Mouse (Mus musculus): ENCODE results near the gene Glo1. TPM values are rescaled to one million over a fixed set of nuclear protein-coding genes. Genes with fewer than 3 reads are reported as not detected.

The Glo1 gene
- polyA plus RNA-seq, 1 experiment from 2014 or later: 233 TPM

DNA sequence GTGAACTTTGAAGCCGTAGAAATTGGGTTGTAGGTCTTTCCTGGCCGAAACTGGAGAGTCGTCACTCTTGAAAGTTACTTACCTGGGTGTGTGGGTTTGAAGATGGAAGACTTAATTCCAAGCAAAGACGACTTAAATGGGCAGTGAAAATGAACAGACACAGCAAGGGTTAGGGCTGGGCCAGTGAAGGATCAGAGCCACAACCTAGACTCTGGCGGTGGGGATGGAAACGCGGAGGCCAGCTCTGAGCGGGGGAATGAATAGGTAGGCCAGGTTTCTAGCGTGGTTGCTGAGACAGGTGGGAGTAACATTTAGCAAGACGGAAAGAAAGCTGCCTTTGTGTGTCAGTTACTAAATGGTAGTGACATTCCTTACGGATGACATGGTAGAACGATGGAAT lies 49.7 kb downstream of the Glo1 start:
- peaks cover 18% of the 10 kb centered on the region for H3K4me1 ChIP-seq (replicated peaks)
- no peaks in the 10 kb centered on the region for H3K9me3 ChIP-seq
- H3K9ac ChIP-seq (replicated peaks): peak overlapping the region; percentile 69
- peak overlapping the region; percentile 65 for H3K4me2 ChIP-seq
- no peak for ATAC-seq (ENCODE audit: insufficient number of reproducible peaks, insufficient read depth, low FRiP score, low TSS enrichment, low read depth)
- WGBS: 69% methylated on average over 12 of the region's 12 CpGs
- H3K4me3 ChIP-seq (replicated peaks): peak overlapping the region; percentile 63
- no peaks in the 10 kb centered on the region for H3K27me3 ChIP-seq
- no peak overlapping the region for H3K27ac ChIP-seq
- no peaks in the 10 kb centered on the region for H3K36me3 ChIP-seq

DNA sequence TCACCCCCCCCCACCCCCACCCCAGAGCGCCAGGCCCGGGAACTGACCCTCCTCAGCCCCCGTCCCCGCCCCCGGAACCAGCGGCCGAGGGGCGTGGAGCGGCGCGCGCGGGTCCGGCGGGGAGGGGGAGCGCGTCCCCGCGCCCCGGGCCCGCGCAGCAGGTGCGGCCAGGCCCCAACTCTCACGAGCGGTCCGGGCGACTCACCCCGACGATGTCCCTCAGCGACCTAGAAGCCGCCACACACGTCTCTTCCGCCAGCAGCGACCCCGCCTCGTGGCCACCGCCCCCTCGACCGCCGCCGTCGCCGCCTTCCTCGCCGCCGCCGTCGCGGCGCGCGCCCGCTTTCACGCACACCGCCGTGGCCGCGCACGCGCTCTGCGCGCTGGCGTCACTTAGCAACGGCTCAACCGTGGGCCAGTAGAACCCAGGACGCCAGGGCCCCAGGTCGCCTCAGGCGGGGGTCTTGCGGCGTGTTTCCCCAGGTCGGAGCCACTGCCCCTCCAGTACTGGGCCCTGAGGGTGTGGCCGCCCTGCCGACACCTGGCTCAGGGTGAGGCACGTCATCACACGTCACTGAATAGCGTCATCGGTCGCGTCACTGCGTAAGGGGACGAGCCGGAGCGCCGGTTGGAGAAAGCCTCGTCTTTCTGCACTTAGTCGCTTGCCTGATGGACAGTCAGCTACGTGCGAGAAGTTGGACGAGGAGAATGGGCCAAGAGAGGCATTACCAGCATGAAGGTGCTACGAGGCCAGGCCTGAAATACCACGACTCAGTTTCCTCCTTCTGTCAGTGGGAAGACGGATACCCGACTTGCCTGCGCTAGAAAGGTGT lies 50.5 kb downstream of the Glo1 start, which contains the start of gene Btbd9:
Gene Btbd9 (minus strand): TSS at position 548 of the 833 bp plus-strand sequence.
- H3K36me3 ChIP-seq: no peaks in the 10 kb centered on the region
- no peaks in the 10 kb centered on the region for H3K27me3 ChIP-seq
- H3K4me1 ChIP-seq (replicated peaks): peaks cover 18% of the 10 kb centered on the region
- peak within 1 kb of the TSS; percentile 65 for H3K4me2 ChIP-seq
- under 1% methylated on average over 69 of the region's 94 CpGs for WGBS
- ATAC-seq (ENCODE audit: insufficient number of reproducible peaks, insufficient read depth, low FRiP score, low TSS enrichment, low read depth): peak; percentile 89
- peak within 1 kb of the TSS; percentile 63 for H3K4me3 ChIP-seq (replicated peaks)
- peak within 1 kb of the TSS; percentile 86 for H3K27ac ChIP-seq
- no peaks in the 10 kb centered on the region for H3K9me3 ChIP-seq
- peak within 1 kb of the TSS; percentile 69 for H3K9ac ChIP-seq (replicated peaks)

DNA sequence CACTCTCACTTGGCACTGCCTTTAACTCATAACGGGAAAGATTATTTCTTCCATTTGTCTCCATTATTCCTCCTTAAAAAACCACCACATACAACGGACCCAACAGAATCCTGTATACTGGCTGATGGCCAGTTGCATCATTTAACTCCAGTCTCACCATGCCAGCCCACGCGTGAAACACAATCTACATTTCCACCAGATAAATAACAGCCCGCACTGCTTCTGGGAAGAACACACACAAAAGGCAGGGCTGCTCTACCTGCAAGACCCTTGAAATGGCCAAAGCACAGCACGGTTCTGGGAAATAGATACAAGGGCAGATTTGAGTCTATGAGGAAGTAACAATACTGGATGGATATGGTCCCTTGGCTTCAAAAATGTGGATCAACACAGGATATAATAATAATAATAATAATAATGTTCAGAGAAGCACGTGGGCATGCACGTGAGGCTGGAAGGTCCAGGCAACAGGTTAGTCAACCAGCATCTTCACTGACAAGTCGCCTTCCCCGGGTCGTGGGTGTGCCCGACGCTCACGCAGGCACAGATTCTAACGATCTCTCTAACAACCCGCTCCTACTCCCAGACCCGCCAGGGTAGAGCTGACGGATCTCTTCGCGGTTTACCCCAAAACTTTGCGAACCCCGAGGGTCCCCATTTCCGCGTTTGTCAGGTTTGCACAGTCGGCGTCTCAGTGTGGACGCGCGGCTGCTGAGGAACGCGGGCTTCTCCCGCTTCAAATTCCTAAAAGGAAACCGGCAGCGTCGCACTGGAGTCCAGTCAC lies 51.4 kb downstream of the Glo1 start:
- WGBS: 8% methylated on average over 35 of the region's 35 CpGs
- H3K4me3 ChIP-seq (replicated peaks): peak overlapping the region; percentile 63
- no peaks in the 10 kb centered on the region for H3K9me3 ChIP-seq
- H3K9ac ChIP-seq (replicated peaks): peak overlapping the region; percentile 69
- peaks cover 18% of the 10 kb centered on the region for H3K4me1 ChIP-seq (replicated peaks)
- H3K27ac ChIP-seq: peak overlapping the region; percentile 86
- no peaks in the 10 kb centered on the region for H3K36me3 ChIP-seq
- peak overlapping the region; percentile 65 for H3K4me2 ChIP-seq
- no peaks in the 10 kb centered on the region for H3K27me3 ChIP-seq
- peak; percentile 16; the same call in 1 of the 2 replicates for ATAC-seq (ENCODE audit: insufficient number of reproducible peaks, insufficient read depth, low FRiP score, low TSS enrichment, low read depth)

DNA sequence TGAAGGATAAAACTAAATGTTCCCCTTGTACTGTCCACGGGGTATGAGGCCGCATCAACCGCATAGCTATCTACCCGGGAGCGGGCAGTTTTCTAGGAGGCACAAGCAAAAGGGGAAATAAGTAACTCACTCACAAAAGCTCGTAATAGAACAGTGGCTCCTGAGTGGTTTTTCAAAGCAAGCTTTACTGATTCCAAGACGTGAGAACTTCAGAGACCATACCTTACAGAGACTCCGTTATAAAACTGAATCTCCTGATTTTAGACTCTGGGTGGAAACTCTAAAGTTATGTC lies 51.9 kb downstream of the Glo1 start:
- WGBS: 74% methylated on average over 8 of the region's 8 CpGs
- H3K36me3 ChIP-seq: no peaks in the 10 kb centered on the region
- H3K9ac ChIP-seq (replicated peaks): no peak overlapping the region
- no peak overlapping the region; the same call in 1 of the 2 replicates for H3K4me3 ChIP-seq (replicated peaks)
- no peaks in the 10 kb centered on the region for H3K9me3 ChIP-seq
- no peak overlapping the region for H3K27ac ChIP-seq
- H3K4me1 ChIP-seq (replicated peaks): peaks cover 18% of the 10 kb centered on the region
- H3K4me2 ChIP-seq: peak overlapping the region; percentile 65
- H3K27me3 ChIP-seq: no peaks in the 10 kb centered on the region
- no peak for ATAC-seq (ENCODE audit: insufficient number of reproducible peaks, insufficient read depth, low FRiP score, low TSS enrichment, low read depth)

DNA sequence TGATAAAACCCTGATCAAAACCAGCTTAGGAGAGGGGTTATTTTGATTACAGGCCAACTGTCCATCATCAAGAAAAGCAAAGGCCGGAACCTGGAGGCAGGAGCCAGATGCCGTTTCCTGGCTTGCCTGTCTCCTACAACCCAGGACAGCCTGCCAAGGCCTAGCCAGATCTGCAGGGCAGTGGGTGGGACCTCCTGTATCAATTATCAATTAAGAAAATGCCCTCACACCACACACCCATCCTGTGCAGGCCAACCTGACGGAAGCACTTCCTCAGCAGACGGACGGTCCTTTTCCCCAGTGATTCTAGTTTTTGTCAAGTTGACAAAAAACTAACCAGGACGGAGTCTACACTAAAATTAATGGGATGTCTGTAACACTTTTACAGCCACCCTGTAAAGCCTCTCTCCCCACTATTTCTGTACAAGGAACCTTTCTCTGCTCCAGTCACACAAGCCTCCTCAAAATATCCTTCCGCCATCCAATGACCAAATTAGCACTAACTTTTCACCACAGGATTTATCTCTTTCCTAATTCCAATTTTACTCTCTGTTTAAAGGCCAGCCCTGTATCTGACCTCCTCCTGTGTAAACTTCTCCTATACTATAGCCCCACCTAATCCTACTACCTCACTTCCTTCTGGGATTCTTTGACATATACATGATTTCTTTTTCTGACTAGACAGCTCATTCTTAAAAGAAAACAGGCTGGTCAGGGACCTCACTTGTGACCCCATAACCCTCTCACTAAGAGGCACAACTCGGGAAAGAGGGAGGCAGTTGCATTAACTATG lies 52.5 kb downstream of the Glo1 start:
- no peak for ATAC-seq (ENCODE audit: insufficient number of reproducible peaks, insufficient read depth, low FRiP score, low TSS enrichment, low read depth)
- Histone ChIP-seq H3K9me3 (no peaks in the 10 kb centered on the region), H3K4me1 (replicated peaks) (peaks cover 18% of the 10 kb centered on the region), H3K4me2 (peak overlapping the region; percentile 65; the same call in 1 of the 2 replicates), H3K36me3 (no peaks in the 10 kb centered on the region), H3K9ac (replicated peaks) (no peak overlapping the region), H3K27ac (no peak overlapping the region), H3K27me3 (no peaks in the 10 kb centered on the region), H3K4me3 (replicated peaks) (no peak overlapping the region)
- WGBS: 52% methylated on average over 8 of the region's 8 CpGs

DNA sequence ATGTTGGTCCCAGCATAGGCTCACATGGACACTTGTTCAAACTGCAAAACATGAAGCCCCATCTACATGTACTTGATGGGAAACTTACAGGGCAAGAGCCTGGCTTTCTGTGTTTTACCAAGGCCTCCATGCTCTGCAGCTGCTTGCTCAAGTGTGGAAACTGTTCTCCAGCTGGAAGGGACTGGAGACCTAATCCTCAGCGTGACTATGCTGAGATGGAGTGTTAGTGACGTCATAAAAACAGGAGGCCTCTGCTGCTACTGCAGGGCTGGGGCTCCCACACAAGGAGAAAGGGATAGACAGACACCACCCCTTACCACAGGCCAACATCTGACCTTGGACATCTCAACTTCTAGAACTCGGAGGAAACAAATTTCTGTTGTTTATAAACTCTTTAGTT lies 55.7 kb downstream of the Glo1 start:
- no peaks in the 10 kb centered on the region for H3K9me3 ChIP-seq
- 40% methylated on average over 3 of the region's 3 CpGs for WGBS

DNA sequence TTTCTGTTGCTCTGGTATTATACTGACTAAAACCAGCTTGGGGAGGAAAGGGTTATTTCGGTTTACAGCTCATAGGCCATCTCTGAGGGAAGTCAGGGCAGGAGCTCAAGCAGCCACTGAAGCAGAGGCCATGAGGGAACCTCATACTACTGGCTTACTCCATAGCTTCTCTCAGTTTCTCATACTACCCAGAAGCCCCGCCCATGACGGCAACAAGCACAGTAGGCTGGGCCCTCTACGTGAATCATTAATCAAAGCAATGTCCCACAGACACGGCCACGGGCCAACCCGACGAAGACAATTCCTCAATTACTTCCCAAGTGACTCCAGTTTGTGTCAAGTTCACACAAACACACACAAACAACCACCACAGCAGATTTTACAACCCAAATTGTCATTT lies 56.5 kb downstream of the Glo1 start:
- no peak overlapping the region for H3K4me2 ChIP-seq
- no peak overlapping the region for H3K9ac ChIP-seq (replicated peaks)
- no peak overlapping the region for H3K27ac ChIP-seq
- H3K9me3 ChIP-seq: no peaks in the 10 kb centered on the region
- no peaks in the 10 kb centered on the region for H3K27me3 ChIP-seq
- peaks cover 12% of the 10 kb centered on the region for H3K4me1 ChIP-seq (replicated peaks)
- no peak overlapping the region for H3K4me3 ChIP-seq (replicated peaks)
- WGBS: 74% methylated on average over 8 of the region's 8 CpGs
- H3K36me3 ChIP-seq: no peaks in the 10 kb centered on the region
- ATAC-seq (ENCODE audit: insufficient number of reproducible peaks, insufficient read depth, low FRiP score, low TSS enrichment, low read depth): no peak

More for the DNA sequence above, 55.7 kb downstream of the Glo1 start:
- Histone ChIP-seq H3K9ac (replicated peaks) (no peak overlapping the region), H3K36me3 (no peaks in the 10 kb centered on the region), H3K4me2 (no peak overlapping the region), H3K4me1 (replicated peaks) (peaks cover 13% of the 10 kb centered on the region), H3K4me3 (replicated peaks) (no peak overlapping the region), H3K27me3 (no peaks in the 10 kb centered on the region), H3K27ac (no peak overlapping the region)
- ATAC-seq (ENCODE audit: insufficient number of reproducible peaks, insufficient read depth, low FRiP score, low TSS enrichment, low read depth): no peak

DNA sequence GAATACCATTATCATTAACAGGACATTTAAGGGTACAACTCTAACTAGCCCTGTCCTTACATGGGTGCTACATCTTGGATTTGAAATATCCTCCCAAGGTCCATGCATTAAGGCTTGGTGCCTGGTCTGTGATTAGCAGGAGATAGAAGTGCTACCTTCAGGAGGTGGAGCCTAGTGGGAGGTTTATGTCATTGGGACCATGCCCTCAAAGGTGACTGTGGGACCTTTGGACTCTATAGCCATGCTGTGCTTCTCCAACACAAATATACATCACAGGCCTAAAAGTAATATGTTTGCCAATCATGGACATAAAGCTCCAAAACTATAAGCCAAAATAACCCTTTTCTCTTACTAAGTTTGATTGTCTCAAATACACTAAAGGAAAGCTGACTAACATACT lies 58.2 kb downstream of the Glo1 start:
- ATAC-seq (ENCODE audit: insufficient number of reproducible peaks, insufficient read depth, low FRiP score, low TSS enrichment, low read depth): no peak
- Histone ChIP-seq H3K36me3 (no peaks in the 10 kb centered on the region), H3K27me3 (no peaks in the 10 kb centered on the region), H3K4me3 (replicated peaks) (no peak overlapping the region), H3K4me2 (no peak overlapping the region), H3K9ac (replicated peaks) (no peak overlapping the region), H3K27ac (no peak overlapping the region), H3K4me1 (replicated peaks) (no peaks in the 10 kb centered on the region), H3K9me3 (no peaks in the 10 kb centered on the region)

DNA sequence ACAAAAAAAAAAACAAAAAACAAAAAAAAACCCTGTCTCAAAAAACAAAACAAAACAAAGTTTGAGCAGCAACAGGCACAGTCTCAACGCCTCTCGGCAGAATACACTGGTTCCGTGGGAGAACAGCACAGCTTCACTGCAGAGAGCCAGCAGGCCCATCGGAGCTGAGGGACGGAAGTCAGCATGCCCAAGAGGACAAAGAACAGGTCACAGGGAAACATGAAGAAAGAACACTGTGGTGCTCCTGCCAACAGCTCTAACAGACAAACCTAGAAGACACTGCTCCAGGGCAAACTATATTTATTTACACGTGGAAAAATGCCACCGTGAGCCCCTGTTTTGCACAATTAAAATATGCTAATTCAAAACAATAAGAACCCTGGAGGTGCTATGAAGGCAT lies 61.7 kb downstream of the Glo1 start:
- ATAC-seq (ENCODE audit: insufficient number of reproducible peaks, insufficient read depth, low FRiP score, low TSS enrichment, low read depth): no peak
- Histone ChIP-seq H3K27ac (no peak overlapping the region), H3K27me3 (no peaks in the 10 kb centered on the region), H3K9me3 (no peaks in the 10 kb centered on the region), H3K4me3 (replicated peaks) (no peak overlapping the region), H3K4me1 (replicated peaks) (no peaks in the 10 kb centered on the region), H3K36me3 (no peaks in the 10 kb centered on the region), H3K9ac (replicated peaks) (no peak overlapping the region), H3K4me2 (no peak overlapping the region)
- 84% methylated on average over 7 of the region's 7 CpGs for WGBS

DNA sequence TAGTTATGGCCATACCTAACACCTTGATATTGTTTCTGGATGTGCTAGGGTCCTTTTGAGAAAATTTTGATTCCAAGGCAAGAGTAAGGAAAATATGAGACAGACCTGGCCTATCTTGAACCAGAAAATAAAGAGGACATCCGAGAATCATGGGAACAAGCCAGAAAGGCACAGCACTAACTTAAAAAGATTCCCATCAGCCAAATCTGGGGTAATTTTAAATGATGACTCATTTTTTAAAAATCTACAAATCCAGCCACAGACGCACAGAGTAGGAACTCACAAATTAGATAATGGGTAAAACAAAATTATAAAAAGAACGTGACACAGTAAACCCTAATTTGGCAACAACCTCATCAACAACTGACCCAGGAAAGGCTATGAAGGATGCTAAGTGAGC lies 62.3 kb downstream of the Glo1 start:
- Histone ChIP-seq H3K9ac (replicated peaks) (no peak overlapping the region), H3K27ac (no peak overlapping the region), H3K4me2 (no peak overlapping the region), H3K4me3 (replicated peaks) (no peak overlapping the region), H3K9me3 (no peaks in the 10 kb centered on the region), H3K36me3 (no peaks in the 10 kb centered on the region), H3K4me1 (replicated peaks) (no peaks in the 10 kb centered on the region), H3K27me3 (no peaks in the 10 kb centered on the region)
- no peak for ATAC-seq (ENCODE audit: insufficient number of reproducible peaks, insufficient read depth, low FRiP score, low TSS enrichment, low read depth)
- 87% methylated on average over 3 of the region's 3 CpGs for WGBS

DNA sequence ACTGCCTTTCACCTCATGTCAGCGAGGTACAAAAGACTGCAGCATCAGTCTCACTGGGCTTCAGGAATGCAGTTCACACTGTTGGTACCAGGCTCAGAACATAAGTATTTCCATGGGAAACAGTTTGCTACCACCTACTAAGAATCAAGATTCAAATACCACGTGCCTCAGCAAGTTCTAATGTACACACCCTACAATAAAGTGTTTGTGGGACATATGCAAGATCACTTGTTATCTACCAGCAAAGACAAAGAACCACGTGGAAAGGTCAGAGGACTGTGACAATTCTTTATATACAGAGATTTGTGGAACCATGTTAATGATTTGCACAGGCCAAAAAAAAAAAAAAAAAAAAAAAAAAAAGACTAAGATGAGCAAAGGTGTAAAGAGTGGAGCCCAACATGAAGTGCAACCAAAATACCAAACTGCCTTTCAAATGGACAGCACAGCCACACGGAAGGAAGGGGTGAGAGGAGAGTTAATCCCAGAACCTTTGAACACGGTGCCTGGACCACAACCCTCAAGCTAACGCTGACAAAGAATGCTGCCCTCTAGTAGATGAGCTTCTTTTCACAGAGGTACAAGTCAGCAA lies 63.1 kb downstream of the Glo1 start:
- Histone ChIP-seq H3K4me3 (replicated peaks) (no peak overlapping the region), H3K27me3 (no peaks in the 10 kb centered on the region), H3K9me3 (no peaks in the 10 kb centered on the region), H3K27ac (no peak overlapping the region), H3K9ac (replicated peaks) (no peak overlapping the region), H3K4me1 (replicated peaks) (no peaks in the 10 kb centered on the region), H3K36me3 (no peaks in the 10 kb centered on the region), H3K4me2 (no peak overlapping the region)
- WGBS: 73% methylated on average over 6 of the region's 6 CpGs
- no peak for ATAC-seq (ENCODE audit: insufficient number of reproducible peaks, insufficient read depth, low FRiP score, low TSS enrichment, low read depth)

Measured in limb, embryonic 12.5 days (tissue).